Mouse (Mus musculus): ENCODE results near the gene Clca2. TPM values are rescaled to one million over a fixed set of nuclear protein-coding genes. Genes with fewer than 3 reads are reported as not detected.

Clca2 gene
- polyA plus RNA-seq (2014; fragmentation: Nextera tagmentation; extraction: Ambion mirVana): 0.69 and 0.95 TPM in 2 replicates

GRCm38 (mm10) chr3:145099291-145099690 is at the start of gene Clca2:
Gene Clca2, minus strand, starts transcription at chr3:145099443.
- Histone ChIP-seq H3K4me1 (ENCODE audit: control insufficient read depth, insufficient read depth, low read length) (0 out of 2 replicates have a peak, but pooled peaks cover 5% of the 10 kb centered on the region), H3K36me3 (ENCODE audit: control insufficient read depth, insufficient read depth, low read length) (no peaks in the 10 kb centered on the region), H3K4me3 (ENCODE audit: low read depth, low read length) (no peak within 1 kb of the TSS), H3K4me2 (ENCODE audit: low read depth, low read length) (no peak within 1 kb of the TSS), H3K27ac (replicated peaks; ENCODE audit: low read depth, low read length) (no peak within 1 kb of the TSS), H3K9ac (ENCODE audit: low read depth, low read length) (no peak within 1 kb of the TSS), H3K9me3 (ENCODE audit: control insufficient read depth, low read length) (no peaks in the 10 kb centered on the region), H3K27me3 (replicated peaks; ENCODE audit: control insufficient read depth, insufficient read depth, low read length) (no peaks in the 10 kb centered on the region)
- WGBS: 42% methylated on average over 6 of the region's 6 CpGs
- ATAC-seq (ENCODE audit: low read depth) (no peak), DNase-seq (ENCODE audit: low spot score) (no peak)

GRCm38 (mm10) chr3:145147952-145148351 is 48.7 kb upstream of the Clca2 start:
- Histone ChIP-seq H3K27me3 (replicated peaks; ENCODE audit: control insufficient read depth, insufficient read depth, low read length) (no peaks in the 10 kb centered on the region), H3K4me3 (ENCODE audit: low read depth, low read length) (no peak overlapping the region), H3K9ac (ENCODE audit: low read depth, low read length) (no peak overlapping the region), H3K36me3 (ENCODE audit: control insufficient read depth, insufficient read depth, low read length) (peaks cover 19% of the 10 kb centered on the region; the same call in 1 of the 2 replicates), H3K27ac (replicated peaks; ENCODE audit: low read depth, low read length) (no peak overlapping the region), H3K4me1 (ENCODE audit: control insufficient read depth, insufficient read depth, low read length) (no peaks in the 10 kb centered on the region), H3K4me2 (ENCODE audit: low read depth, low read length) (no peak overlapping the region), H3K9me3 (ENCODE audit: control insufficient read depth, low read length) (no peaks in the 10 kb centered on the region)
- no peak for ATAC-seq (ENCODE audit: low read depth)
- DNase-seq (ENCODE audit: low spot score): no peak

- Histone ChIP-seq H3K27me3 (replicated peaks; ENCODE audit: control insufficient read depth, insufficient read depth, low read length) (no peaks in the 10 kb centered on the region), H3K4me2 (ENCODE audit: low read depth, low read length) (no peak overlapping the region), H3K4me1 (ENCODE audit: control insufficient read depth, insufficient read depth, low read length) (no peaks in the 10 kb centered on the region), H3K9ac (ENCODE audit: low read depth, low read length) (no peak overlapping the region), H3K4me3 (ENCODE audit: low read depth, low read length) (no peak overlapping the region), H3K9me3 (ENCODE audit: control insufficient read depth, low read length) (no peaks in the 10 kb centered on the region), H3K36me3 (ENCODE audit: control insufficient read depth, insufficient read depth, low read length) (peaks cover 19% of the 10 kb centered on the region; the same call in 1 of the 2 replicates), H3K27ac (replicated peaks; ENCODE audit: low read depth, low read length) (no peak overlapping the region)
- no peak for DNase-seq (ENCODE audit: low spot score)
- ATAC-seq (ENCODE audit: low read depth): no peak
- WGBS: 83% methylated on average over 2 of the region's 2 CpGs
Measured at GRCm38 (mm10) chr3:145147483-145147882, 48.2 kb upstream of the Clca2 start.

- Histone ChIP-seq H3K4me1 (ENCODE audit: control insufficient read depth, insufficient read depth, low read length) (no peaks in the 10 kb centered on the region), H3K4me3 (ENCODE audit: low read depth, low read length) (no peak overlapping the region), H3K27ac (replicated peaks; ENCODE audit: low read depth, low read length) (no peak overlapping the region), H3K36me3 (ENCODE audit: control insufficient read depth, insufficient read depth, low read length) (peaks cover 19% of the 10 kb centered on the region; the same call in 1 of the 2 replicates), H3K9me3 (ENCODE audit: control insufficient read depth, low read length) (no peaks in the 10 kb centered on the region), H3K4me2 (ENCODE audit: low read depth, low read length) (no peak overlapping the region), H3K9ac (ENCODE audit: low read depth, low read length) (no peak overlapping the region), H3K27me3 (replicated peaks; ENCODE audit: control insufficient read depth, insufficient read depth, low read length) (no peaks in the 10 kb centered on the region)
- ATAC-seq (ENCODE audit: low read depth) (no peak), DNase-seq (ENCODE audit: low spot score) (no peak)
- WGBS: 96% methylated on average over 9 of the region's 9 CpGs
Measured at GRCm38 (mm10) chr3:145146871-145147270, 47.6 kb upstream of the Clca2 start.

GRCm38 (mm10) chr3:145143856-145144255 is 44.6 kb upstream of the Clca2 start:
- Histone ChIP-seq H3K4me1 (ENCODE audit: control insufficient read depth, insufficient read depth, low read length) (no peaks in the 10 kb centered on the region), H3K4me3 (ENCODE audit: low read depth, low read length) (no peak overlapping the region), H3K9me3 (ENCODE audit: control insufficient read depth, low read length) (no peaks in the 10 kb centered on the region), H3K4me2 (ENCODE audit: low read depth, low read length) (no peak overlapping the region), H3K27me3 (replicated peaks; ENCODE audit: control insufficient read depth, insufficient read depth, low read length) (no peaks in the 10 kb centered on the region), H3K9ac (ENCODE audit: low read depth, low read length) (no peak overlapping the region), H3K36me3 (ENCODE audit: control insufficient read depth, insufficient read depth, low read length) (peaks cover 19% of the 10 kb centered on the region), H3K27ac (replicated peaks; ENCODE audit: low read depth, low read length) (no peak overlapping the region)
- ATAC-seq (ENCODE audit: low read depth) (no peak), DNase-seq (ENCODE audit: low spot score) (no peak)
- WGBS: 85% methylated on average over 10 of the region's 10 CpGs

- DNase-seq (ENCODE audit: low spot score) (no peak), ATAC-seq (ENCODE audit: low read depth) (no peak)
- Histone ChIP-seq H3K4me1 (ENCODE audit: control insufficient read depth, insufficient read depth, low read length) (no peaks in the 10 kb centered on the region), H3K27me3 (replicated peaks; ENCODE audit: control insufficient read depth, insufficient read depth, low read length) (no peaks in the 10 kb centered on the region), H3K36me3 (ENCODE audit: control insufficient read depth, insufficient read depth, low read length) (peaks cover 23% of the 10 kb centered on the region; the same call in 1 of the 2 replicates), H3K27ac (replicated peaks; ENCODE audit: low read depth, low read length) (no peak overlapping the region), H3K9ac (ENCODE audit: low read depth, low read length) (no peak overlapping the region), H3K4me3 (ENCODE audit: low read depth, low read length) (no peak overlapping the region), H3K4me2 (ENCODE audit: low read depth, low read length) (no peak overlapping the region), H3K9me3 (ENCODE audit: control insufficient read depth, low read length) (no peaks in the 10 kb centered on the region)
Measured at GRCm38 (mm10) chr3:145142925-145143324, 43.7 kb upstream of the Clca2 start.

GRCm38 (mm10) chr3:145140236-145140635 is 41.0 kb upstream of the Clca2 start:
- Histone ChIP-seq H3K27me3 (replicated peaks; ENCODE audit: control insufficient read depth, insufficient read depth, low read length) (no peaks in the 10 kb centered on the region), H3K9ac (ENCODE audit: low read depth, low read length) (no peak overlapping the region), H3K4me1 (ENCODE audit: control insufficient read depth, insufficient read depth, low read length) (no peaks in the 10 kb centered on the region), H3K36me3 (ENCODE audit: control insufficient read depth, insufficient read depth, low read length) (peaks cover 12% of the 10 kb centered on the region; the same call in 1 of the 2 replicates), H3K4me3 (ENCODE audit: low read depth, low read length) (no peak overlapping the region), H3K9me3 (ENCODE audit: control insufficient read depth, low read length) (no peaks in the 10 kb centered on the region), H3K27ac (replicated peaks; ENCODE audit: low read depth, low read length) (no peak overlapping the region), H3K4me2 (ENCODE audit: low read depth, low read length) (no peak overlapping the region)
- ATAC-seq (ENCODE audit: low read depth): no peak
- DNase-seq (ENCODE audit: low spot score): no peak
- 73% methylated on average over 4 of the region's 4 CpGs for WGBS

GRCm38 (mm10) chr3:145131210-145131868 is 32.1 kb upstream of the Clca2 start:
- Histone ChIP-seq H3K27ac (replicated peaks; ENCODE audit: low read depth, low read length) (no peak overlapping the region), H3K4me1 (ENCODE audit: control insufficient read depth, insufficient read depth, low read length) (no peaks in the 10 kb centered on the region), H3K4me3 (ENCODE audit: low read depth, low read length) (no peak overlapping the region), H3K4me2 (ENCODE audit: low read depth, low read length) (no peak overlapping the region), H3K9me3 (ENCODE audit: control insufficient read depth, low read length) (no peaks in the 10 kb centered on the region), H3K9ac (ENCODE audit: low read depth, low read length) (no peak overlapping the region), H3K27me3 (replicated peaks; ENCODE audit: control insufficient read depth, insufficient read depth, low read length) (no peaks in the 10 kb centered on the region), H3K36me3 (ENCODE audit: control insufficient read depth, insufficient read depth, low read length) (peaks cover 36% of the 10 kb centered on the region; the same call in 1 of the 2 replicates)
- no peak for ATAC-seq (ENCODE audit: low read depth)
- peak; percentile 75 for DNase-seq (ENCODE audit: low spot score)
- WGBS: 29% methylated on average over 3 of the region's 3 CpGs

- H3K9ac ChIP-seq (ENCODE audit: low read depth, low read length): no peak overlapping the region
- no peaks in the 10 kb centered on the region for H3K4me1 ChIP-seq (ENCODE audit: control insufficient read depth, insufficient read depth, low read length)
- no peak overlapping the region for H3K27ac ChIP-seq (replicated peaks; ENCODE audit: low read depth, low read length)
- H3K9me3 ChIP-seq (ENCODE audit: control insufficient read depth, low read length): no peaks in the 10 kb centered on the region
- H3K4me3 ChIP-seq (ENCODE audit: low read depth, low read length): no peak overlapping the region
- no peak for ATAC-seq (ENCODE audit: low read depth)
- DNase-seq (ENCODE audit: low spot score): no peak
- H3K27me3 ChIP-seq (replicated peaks; ENCODE audit: control insufficient read depth, insufficient read depth, low read length): no peaks in the 10 kb centered on the region
- H3K4me2 ChIP-seq (ENCODE audit: low read depth, low read length): no peak overlapping the region
- H3K36me3 ChIP-seq (ENCODE audit: control insufficient read depth, insufficient read depth, low read length): peaks cover 40% of the 10 kb centered on the region; the same call in 1 of the 2 replicates
Measured at GRCm38 (mm10) chr3:145129356-145129755, 30.1 kb upstream of the Clca2 start.
